Mouse (Mus musculus): Measurements from ENCODE around the gene Ptprh.
A peak's percentile ranks its signal among the peaks of the same experiment; 100 is the strongest.

The Ptprh gene

DNA sequence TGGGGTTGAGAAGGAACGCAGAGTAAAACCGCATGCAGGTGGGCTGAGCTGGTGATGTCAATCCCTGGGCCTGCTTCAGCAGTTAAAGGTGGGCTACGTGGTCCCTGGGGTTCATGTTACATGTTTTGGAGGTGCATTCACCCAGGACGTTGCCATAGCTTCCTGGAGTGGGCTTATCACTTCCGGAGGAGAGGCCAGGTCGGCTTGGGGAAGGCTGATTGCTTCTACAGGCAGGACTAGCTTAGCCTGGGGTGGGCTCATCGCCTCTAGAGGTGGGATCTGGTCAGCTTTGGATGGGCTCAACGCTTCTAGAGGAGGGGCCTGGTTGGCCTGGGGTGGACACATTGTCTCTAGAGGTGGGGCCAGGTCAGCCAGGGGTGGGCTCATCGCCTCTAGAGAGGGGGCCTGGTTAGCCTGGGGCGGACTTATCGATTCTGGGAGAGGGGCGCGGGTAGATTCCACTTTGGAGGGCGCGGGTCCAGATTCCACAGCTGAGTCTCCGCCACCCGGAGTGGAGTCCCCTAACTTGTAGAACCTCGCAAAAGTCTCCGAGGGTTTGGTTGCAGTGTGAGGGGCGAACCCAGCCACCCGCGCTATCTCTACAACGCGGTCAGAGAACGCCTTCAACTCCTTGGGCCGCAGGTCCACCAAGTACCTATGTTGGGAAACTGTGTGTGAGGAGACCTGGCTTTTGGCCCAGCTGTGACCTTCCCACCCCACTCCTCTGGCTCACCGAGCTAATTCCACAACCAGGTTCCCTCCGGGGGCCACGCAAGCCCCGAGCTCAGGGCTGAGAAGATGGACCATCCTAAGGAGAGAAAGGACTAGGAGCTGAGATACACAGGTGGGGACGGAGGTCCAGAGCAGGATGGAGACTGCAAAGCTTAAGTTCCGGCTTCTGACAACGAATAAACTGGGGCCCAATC, 80.4 kb downstream of the Ptprh start:
- DNase-seq (ENCODE audit: low spot score): no peak

- no peak for DNase-seq (ENCODE audit: low spot score)
Measured at GRCm38 (mm10) chr7:4522292-4522691, 81.5 kb downstream of the Ptprh start.

- DNase-seq (ENCODE audit: low spot score): no peak
Measured at GRCm38 (mm10) chr7:4521231-4522003, 82.4 kb downstream of the Ptprh start.

GRCm38 (mm10) chr7:4518487-4518886, 85.4 kb downstream of the Ptprh start:
- no peak for DNase-seq (ENCODE audit: low spot score)

DNA sequence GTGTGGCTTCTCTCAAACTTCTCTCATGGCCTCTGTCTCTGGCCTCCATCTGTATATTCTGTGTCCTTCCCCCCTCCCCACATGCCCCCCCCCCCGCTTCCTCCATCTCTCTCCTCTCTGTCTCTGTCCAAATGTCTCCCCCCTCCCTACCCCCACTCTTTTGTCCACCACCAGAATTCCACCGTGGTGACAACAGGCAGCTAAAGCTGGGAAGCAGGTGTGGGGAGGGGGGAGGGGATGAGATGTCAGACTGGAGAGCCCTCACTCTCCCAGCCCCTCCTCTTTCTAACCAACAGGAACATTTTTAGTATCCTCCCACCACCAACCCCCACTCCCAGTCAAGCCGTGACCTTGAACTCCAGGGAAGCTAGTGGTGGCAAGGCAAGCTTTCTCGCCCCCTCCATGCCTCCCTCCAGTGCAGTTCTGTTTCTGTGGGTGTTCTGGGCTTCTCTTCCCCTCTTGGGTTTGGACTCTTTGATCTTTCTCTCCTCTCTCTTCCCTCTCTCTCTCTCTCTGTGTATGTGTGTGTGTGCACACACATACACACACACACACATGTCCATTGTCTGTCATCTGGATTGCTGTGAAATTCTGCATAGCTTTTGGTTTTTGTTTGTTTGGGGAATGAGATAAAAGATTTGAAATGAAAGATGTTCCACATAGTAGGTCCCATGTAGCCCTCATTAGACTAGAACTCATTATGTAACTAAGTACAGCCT, 87.3 kb downstream of the Ptprh start, which contains the start of gene Tnnt1:
TSS of gene Tnnt1 (minus strand) at position 51 of the 719 bp plus-strand sequence.
- no peak for DNase-seq (ENCODE audit: low spot score)

- no peak for DNase-seq (ENCODE audit: low spot score)
Measured at GRCm38 (mm10) chr7:4515853-4516252, 88.0 kb downstream of the Ptprh start.

GRCm38 (mm10) chr7:4513829-4514712, 89.8 kb downstream of the Ptprh start:
- DNase-seq (ENCODE audit: low spot score): no peak

- DNase-seq (ENCODE audit: low spot score): no peak
Measured at GRCm38 (mm10) chr7:4513236-4513635, 90.6 kb downstream of the Ptprh start.

DNA sequence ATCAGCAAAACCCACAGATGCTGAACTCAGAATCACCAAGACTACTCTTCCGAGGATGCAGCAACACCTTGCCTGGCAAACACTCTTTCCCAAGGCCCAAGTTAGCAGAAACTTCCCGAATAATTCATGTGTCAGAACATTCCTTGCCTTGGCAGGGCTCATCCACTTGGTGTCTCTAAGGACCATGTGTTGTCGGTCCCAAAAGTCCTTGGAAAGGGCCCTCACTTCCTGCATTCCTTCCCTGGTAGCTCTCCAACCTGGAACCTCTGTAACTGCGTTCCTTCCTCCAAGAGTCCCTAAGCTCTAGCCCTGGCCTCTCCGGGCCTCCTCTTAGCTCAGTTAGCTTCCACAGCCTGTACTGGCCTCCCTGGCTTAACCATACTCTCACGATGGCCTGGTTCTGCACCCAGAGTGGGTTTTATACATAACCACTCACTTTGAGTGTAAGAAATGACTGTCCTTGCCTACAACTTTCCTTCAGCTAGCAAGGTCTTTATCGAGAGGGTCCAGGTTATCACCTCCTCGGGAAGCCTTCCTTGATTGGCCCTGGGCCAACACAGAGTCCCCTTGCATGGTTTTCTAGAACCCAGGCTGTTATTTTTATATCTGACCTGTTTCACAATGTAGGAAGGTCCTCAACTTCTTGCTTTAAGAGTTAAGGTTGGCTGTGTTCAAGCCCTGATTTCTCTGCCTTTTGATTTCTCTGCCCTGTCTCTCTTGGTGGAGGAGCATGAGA, 92.2 kb downstream of the Ptprh start:
- no peak for DNase-seq (ENCODE audit: low spot score)

DNA sequence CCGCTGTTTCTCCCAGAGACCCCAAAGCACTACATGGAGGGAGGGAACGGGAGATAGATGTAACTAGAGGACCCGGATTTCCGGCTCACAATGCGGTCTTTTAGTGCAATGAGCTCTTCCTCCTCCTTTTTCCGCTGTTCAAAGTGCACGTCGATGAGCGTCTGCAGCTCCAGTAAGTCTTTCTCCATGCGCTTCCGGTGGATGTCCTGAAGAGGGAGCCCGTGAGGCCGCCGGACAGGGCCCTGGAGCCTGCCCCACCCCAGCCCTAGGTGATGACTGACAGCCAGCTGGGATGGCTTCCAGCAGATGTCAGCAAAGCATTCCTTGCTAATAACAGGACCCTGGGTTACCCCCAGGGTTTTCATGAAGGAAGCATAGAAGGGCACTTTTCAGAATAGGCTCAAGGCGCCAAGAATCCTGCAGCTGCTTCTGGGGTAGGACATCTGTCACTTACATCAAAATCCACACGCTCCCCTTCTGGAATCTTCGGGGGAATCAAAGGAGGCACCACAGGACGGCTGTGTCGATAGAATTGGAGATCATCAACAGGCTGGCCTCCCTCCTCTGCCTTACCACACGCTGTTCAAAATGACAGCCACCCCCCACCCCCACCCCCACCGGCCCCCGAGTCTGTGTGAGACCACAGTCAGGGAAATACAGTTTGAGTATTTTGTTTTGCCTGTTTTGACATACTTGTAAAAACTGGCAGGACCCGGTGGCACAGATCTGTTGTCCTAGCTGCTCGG, 93.8 kb downstream of the Ptprh start:
- DNase-seq (ENCODE audit: low spot score): no peak

- DNase-seq (ENCODE audit: low spot score): no peak
Measured at GRCm38 (mm10) chr7:4508739-4509116, 95.1 kb downstream of the Ptprh start.

DNA sequence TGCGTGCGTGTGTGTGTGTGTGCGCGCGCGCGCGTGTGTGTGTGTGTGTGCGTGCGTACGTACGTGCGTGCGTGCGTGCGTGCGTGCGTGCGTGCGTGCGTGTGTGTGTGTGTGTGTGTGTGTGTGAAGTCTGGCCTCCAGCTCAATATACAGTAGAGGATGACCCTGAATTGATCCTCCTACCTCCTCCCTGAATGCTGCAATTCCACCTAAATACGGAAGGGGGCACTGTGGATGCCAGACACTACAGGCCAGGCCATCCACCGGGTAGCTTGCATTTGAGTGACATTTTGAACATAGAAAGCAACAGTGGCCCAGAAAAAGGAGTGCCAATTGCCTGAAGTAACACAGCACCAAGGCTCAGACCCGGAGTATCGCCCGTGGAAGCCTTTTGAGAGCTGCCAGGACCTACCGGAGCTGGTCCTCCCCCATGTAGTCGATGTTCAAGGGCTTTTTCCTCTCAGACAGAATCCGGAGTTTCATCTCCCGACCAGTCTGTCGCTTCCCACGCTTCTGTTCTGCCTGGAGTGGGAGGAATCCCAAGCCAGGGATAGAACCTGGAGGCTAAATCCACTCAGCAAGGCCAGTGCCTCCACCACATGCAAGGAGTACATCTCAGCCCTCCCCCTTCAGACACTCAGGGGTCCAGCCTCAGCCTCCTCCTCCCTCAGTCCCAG, 95.6 kb downstream of the Ptprh start:
- DNase-seq (ENCODE audit: low spot score): no peak

DNA sequence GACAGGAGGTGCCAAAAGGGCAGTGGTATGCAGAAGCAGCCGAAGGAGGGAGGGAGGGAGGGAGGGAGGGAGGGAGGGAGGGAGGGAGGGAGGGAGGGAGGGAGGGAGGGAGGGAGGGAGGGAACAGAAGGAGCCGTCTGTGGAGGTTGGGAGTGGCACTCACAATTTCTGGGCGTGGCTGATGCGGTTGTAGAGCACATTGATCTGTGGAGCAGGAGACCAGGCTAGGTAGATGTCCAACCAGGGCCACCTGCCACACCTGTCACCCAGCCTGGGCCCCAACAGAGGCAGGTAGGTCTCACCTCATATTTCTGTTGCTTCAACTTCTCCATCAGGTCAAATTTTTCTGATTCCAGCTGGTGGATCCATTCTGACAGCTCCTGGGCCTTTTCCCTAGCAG, 96.6 kb downstream of the Ptprh start:
- no peak for DNase-seq (ENCODE audit: low spot score)

DNA sequence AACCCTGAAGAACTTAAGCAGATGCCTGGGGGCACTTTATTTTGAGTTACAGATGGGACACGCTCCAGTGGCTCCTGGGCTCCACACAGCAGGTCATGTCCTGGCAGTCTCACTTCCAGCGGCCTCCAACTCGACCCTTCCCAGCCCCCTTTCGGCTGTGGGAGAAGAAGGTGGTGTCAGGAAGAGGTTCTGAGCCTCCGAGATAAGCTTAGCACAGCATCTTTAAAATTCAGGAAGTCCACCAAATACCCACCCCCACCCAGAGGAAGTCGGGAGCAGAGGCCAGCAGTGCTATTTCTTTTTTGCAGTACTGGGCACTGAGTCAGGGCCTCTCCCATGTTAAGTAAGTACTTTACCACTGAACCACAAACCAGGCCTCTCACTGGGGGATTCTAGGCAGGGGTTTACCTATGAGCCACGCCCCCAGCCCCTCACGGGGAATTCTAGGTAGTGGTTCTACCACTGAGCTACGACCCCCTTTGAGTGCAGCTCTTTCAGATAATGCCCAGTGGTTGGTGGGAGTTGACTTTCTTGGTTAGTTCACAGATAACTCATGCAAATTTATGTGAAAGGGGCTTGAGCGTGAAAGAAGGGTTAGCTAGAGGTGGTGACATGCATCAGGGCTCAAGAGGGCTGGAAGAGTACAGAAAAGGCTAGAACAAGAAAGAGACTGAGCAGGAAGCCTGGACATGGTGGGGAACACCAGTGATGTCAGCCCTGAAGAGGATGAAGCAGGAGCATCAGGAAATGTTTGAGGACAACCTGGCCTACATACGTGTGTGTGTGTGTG, 99.0 kb downstream of the Ptprh start:
- DNase-seq (ENCODE audit: low spot score): no peak

DNA sequence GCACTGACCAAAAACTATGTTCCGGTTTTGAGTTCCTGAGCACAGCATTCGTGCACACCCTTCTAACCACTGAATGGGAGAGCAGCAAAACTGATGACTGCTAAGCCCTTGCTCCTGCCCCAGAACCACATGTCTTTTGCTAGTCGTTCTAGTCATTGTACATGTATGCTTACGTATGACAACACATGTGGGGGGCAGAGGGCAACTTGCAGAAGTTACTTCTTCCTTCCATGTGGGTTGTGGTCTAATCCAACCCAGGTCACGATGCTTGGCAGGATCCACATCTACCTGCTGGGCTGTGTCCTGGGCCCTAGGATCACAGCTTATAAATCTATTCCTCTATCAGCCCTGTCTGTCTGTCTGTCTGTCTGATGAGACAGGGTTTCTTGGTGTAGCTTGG, 100.0 kb downstream of the Ptprh start:
- no peak for DNase-seq (ENCODE audit: low spot score)

- DNase-seq (ENCODE audit: low spot score): no peak
Measured at GRCm38 (mm10) chr7:4503100-4503499, 100.7 kb downstream of the Ptprh start.

GRCm38 (mm10) chr7:4502421-4503090, 101.3 kb downstream of the Ptprh start:
- DNase-seq (ENCODE audit: low spot score): peak; percentile 76

Data from left cerebral cortex, adult 11 months (tissue).